Mouse (Mus musculus) thymus, postnatal 10 days (tissue): Measurements from ENCODE around the gene Narfl.
A peak's percentile ranks its signal among the peaks of the same experiment; 100 is the strongest.

Experiments used
- DNase-seq, 2 experiments: peaks; one replicate each; pipeline ENCODE4 v3.0.0; 2021; ENCODE audit warnings: low spot score in 2 of 2

Narfl gene

DNA sequence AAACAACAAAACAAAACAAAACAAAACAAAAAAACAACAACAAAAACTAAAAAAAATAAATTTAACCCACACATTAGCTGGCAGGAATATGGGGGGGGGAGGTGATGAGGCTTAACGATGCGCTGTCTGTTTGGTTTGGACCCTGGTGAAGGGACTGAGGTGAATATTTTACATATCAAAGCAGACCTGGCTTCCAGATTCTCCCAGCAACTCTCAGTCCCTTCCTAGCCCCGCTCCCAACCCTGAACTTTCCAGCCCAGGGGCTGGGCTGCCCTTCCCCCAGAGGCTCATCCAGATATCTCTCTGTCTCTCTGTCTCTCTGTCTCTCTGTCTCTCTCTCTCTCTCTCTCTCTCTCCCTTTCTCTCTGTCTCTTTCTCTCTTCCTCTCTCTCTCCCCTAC lies 11.0 kb upstream of the Narfl start:
- DNase-seq, result no peak

DNA sequence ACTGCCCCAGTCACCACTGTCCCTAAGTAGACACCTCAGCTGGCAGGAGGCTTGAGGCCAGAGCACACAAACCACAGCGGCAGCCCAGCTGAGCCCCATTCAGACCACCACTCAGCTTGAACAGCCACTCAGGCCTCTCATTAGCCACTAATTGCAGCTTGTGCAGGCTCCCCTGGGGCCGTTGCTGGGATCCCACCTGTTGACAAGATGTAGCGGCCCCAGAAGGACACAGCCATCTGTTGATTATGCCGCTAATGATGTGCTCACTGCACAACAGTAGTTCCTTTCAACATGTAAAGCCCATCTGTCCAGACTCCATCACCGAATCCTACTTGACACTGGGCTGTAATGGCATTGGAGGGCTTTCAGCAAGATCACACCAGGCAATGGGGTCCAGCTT lies 7.7 kb upstream of the Narfl start:
- DNase-seq, result no peak

GRCm38 (mm10) chr17:25769331-25769730 lies 4.2 kb upstream of the Narfl start:
- no peak for DNase-seq

GRCm38 (mm10) chr17:25775318-25776062 lies 1.9 kb downstream of the Narfl start:
- DNase-seq, result no peak

DNA sequence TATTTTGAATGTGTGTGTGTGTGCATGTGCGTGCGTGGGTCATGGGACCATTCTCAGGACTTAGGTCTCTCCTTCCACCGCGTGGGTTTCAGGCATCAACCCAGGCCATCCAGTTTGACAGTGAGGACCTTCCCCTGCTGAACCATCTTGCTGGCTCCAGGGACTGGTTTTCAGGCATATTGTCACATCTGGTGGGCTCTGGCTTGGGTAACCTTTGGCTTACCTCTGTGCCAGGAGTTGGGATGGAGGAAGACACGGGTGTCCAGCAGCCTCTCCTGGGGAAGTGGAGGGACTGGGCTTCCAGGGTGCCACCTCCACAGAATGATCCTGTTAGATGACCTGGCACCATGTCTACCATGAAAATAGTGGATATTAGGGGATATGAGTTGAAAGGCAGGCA lies 4.4 kb downstream of the Narfl start:
- no peak for DNase-seq

GRCm38 (mm10) chr17:25781339-25781738 lies 7.8 kb downstream of the Narfl start:
- no peak for DNase-seq

DNA sequence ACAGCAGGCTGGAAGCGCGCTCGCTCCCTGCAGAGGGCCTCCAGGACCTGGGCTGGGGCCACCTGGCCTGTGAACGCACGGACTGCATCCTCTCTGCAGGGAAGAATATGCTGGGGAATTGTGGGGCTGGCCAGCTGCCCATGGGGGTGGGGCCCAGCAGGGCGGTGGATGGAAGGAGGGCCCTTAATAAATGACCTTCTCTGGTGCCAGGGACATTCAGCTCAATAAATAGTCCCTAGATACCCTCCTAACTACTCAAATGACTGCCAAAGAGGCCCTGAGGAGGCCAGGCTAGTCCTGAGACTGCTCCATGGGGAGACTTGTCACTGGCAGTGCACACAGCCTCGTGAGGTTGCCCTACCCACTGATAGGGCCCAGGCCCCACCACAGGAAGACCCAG lies 9.5 kb downstream of the Narfl start:
- DNase-seq, result no peak

GRCm38 (mm10) chr17:25783861-25784574 lies 10.4 kb downstream of the Narfl start:
- no peak for DNase-seq

DNA sequence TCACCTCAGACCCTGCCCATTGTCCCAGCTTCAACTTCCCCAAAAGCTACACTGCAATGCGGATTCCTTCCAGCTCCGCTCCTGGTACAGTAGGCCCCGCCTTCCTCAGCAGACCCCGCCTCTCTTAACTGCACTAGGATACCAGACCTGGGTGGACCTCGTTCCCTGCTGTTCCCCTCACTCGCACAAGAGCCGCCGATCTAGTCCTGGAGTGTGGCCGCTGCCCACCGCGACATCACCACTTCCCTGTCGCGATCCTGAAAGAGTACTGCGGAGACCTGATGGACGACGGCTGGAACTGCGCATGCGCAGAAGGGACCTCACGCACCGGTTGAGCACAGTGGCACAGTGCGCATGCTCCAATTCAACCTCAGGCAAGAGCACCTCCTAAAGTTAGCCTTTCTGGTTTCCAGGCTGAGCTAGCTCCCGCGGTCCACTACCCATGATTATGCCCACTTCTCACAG lies 11.7 kb downstream of the Narfl start, which contains the start of gene Haghl:
Gene Haghl, minus strand, starts transcription at position 393 of the 465 bp plus-strand sequence.
- peak; percentile 86 to 96 for DNase-seq

DNA sequence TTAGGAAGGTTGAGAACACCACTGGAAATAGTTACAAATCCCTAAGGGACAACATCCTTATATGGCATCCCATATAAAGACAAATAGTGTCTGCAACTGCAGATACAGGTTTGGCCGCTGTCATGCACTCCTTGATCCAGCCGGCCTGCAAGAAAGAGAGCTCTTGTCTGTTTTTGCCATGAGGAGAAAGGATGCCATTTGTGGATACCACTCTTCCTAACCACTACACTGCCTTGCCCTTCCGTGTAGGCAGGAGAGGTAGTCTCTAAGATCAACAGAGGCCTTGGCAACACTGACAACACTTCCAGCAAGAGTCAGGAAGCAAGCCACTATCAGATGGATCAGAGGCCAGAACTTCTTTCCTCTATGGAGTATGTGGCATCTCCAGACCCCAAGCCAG lies 12.7 kb downstream of the Narfl start, which contains the start of gene Ccdc78:
Gene Ccdc78, plus strand, starts transcription at position 301 of the 400 bp plus-strand sequence.
- no peak for DNase-seq

GRCm38 (mm10) chr17:25786781-25787504 lies 13.4 kb downstream of the Narfl start:
- no peak for DNase-seq

GRCm38 (mm10) chr17:25791320-25791842 lies 17.8 kb downstream of the Narfl start:
- DNase-seq, result no peak

DNA sequence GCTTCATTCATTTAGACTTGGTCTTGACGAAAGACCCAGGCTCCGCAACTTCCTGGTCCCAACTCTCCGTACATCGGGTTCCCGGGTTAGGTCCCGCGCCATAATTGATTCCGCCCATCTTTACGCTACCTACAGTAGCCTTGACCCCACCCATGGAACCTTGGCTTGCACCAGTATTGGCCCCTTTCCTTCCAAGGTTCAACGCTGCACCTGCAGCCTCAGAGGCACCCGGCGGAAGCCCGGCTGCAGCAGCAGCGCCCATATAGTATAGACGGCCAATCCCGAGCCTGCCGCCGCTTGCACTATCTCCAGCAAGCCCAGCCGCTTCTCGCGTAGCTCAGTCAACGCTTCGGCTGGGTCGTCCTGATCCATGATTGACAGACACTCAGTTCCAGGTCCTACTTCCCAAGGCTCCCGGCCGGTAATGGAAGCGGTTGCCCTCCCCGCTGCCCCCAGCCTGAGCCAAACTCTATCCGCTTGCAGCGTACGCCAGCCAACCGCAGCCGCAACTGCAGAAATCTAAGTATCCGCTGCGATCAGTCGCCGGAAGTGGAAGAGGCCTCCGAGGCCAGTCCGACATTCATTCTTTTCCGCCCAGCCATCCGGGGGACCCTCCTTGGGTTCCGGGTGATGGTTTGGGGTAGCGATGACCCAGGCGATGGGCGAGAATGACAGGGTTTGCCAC lies 18.4 kb downstream of the Narfl start:
- peak; percentile 76 to 84 for DNase-seq

- DNase-seq, result peak; percentile 81 to 82
Measured at GRCm38 (mm10) chr17:25792615-25793014, 19.0 kb downstream of the Narfl start, which contains the start of gene Fam173a. Gene Fam173a, minus strand, starts transcription at chr17:25792901.

- no peak for DNase-seq
Measured at GRCm38 (mm10) chr17:25794197-25794596, 20.6 kb downstream of the Narfl start.

DNA sequence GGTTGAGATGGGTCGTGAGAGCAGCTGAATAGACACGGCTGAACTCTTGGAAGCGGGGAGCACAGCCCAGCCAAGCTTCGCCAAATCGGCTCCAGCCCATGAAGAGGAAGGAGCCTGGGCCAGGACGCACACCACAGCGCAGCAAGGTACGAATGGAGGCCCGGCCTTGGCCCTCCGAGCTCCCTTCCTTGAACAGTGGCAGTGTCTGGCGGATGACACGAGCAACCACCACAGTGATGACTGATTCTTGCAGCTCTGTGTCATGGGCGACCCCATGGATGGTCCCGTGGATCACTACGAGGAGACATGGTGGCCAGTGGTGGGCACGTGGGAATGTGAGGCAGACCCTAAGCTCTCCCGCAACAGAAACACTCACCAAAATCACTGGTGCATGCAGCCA lies 21.4 kb downstream of the Narfl start:
- no peak for DNase-seq

- no peak for DNase-seq
Measured at GRCm38 (mm10) chr17:25795609-25796092, 22.1 kb downstream of the Narfl start, which contains the start of gene AC134908.4. Gene AC134908.4, minus strand, starts transcription at chr17:25795659.

GRCm38 (mm10) chr17:25796211-25796771 lies 22.7 kb downstream of the Narfl start:
- DNase-seq, result peak in 1 of 2 experiments; percentile 25

DNA sequence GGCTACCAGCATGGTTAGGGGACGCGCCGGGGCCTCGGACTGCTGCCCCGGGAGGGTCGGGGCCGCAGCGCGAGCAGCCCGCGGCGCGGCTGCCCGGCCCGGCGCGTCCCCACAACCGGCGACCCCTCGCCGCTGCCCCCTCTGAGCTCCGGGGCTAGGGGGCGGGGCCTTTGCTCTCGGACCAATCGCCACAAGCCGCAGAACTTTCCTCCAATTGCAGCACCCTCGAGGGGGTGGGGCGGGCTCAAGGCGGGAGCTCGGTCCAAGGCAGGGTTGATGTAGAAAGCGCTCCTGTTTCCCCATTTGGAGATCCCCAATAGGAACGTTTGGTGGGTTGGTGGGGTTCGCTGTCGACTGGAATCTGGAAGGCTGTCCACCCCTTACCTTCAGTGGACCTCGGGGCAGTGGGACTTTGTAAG lies 23.4 kb downstream of the Narfl start, which contains the start of gene Metrn:
Gene Metrn, minus strand, starts transcription at position 186 of the 419 bp plus-strand sequence.
- peak; percentile 87 to 93 for DNase-seq

DNA sequence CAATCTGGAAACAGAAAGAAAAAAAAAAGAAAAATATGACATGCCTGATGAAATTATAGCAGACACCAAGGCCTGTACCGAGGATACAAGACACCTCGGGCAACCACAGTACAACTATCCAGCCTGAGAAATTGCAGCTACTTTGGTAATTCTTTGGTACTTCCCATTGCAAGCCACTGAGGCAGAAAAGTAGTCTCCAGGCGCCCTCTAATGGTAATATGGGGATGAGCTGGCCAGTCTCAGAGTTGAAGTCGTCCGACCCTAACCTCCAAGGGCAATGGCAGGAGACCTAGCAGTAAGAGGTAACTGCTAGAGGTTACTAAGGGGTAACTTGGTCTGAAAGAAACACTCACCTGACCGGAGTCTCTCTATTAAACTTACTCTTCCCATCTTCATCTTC lies 27.5 kb downstream of the Narfl start:
- DNase-seq, result peak; percentile 55 to 72
